Mouse (Mus musculus) urinary bladder, postnatal 36 days (tissue): ENCODE results near the gene Rab11fip5.
A peak's percentile ranks its signal among the peaks of the same experiment; 100 is the strongest.

Experiments used
- DNase-seq, 2 experiments: peaks; one replicate each; pipeline ENCODE4 v3.0.0; 2022; ENCODE audit warnings: low spot score in 2 of 2, mixed read lengths in 1 of 2

The Rab11fip5 gene

DNA sequence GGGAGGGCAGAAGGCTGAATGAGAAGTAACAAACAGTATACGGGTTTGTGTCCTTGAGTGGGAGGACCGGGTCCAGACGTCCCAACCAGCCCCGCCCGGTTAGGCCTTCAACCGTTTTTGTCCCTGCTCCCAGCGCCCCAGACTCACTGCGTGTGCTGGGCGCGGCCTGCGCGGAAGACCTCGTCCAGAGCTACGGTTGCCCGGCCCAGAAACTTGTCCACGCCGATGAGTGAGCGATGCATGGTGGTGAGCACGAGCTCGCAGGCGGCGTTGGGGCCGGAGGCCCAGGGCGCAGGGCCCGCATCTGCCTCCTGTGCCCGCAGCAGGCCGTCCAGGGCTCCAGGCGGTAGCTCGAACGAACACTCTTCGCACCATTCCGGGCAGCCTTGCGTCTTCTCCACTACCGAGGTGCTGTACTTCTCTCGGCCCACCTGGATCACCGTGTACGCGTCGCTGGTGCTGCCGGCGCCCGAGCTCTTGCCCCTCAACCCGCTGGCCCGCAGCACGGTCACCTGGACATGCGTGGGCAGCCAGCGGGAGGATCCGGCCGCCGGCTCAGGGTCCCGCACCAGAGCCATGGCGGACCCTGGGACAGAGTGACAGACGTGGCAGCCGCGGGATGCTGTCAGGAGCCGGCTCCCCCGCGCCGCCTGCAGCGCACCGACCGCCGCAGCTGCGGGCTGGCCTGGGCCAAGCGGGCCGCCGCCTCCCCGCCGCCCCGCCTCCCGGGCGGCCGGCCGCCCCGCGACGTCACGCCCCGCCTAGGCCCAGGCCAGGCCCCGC lies at the start of gene Rab11fip5:
Gene Rab11fip5 (minus strand): TSS at position 684 of the 783 bp plus-strand sequence.
- DNase-seq, result no peak

DNA sequence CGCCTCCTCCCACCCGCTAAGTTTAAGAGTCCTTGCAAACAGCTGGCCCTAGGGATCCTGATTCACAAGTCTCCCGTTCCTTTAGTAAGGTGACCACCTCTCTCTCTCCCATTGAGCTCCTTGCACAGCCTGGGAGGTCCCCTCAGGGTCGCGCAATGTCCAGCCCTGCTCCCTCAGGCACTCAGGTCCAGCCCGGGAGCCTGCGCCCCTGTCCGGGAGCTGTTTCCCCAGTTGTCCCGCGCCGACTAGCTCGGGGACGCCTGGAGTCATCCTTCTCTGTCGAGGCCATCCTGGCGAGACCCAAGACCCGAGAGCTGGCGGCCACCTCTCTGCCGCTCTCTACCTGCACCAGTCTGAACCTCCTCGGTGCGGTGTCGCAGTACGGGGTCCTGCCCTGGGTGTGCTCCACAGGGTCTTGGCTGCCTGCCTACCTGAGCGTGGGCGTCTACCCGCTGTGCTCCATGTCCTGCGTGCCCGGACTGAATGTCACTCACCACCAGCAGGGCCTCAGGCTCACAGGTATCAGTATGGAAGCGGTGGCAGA lies 49.5 kb upstream of the Rab11fip5 start, which contains the start of gene Noto:
Gene Noto (plus strand): TSS at position 51 of the 544 bp plus-strand sequence.
- no peak for DNase-seq

DNA sequence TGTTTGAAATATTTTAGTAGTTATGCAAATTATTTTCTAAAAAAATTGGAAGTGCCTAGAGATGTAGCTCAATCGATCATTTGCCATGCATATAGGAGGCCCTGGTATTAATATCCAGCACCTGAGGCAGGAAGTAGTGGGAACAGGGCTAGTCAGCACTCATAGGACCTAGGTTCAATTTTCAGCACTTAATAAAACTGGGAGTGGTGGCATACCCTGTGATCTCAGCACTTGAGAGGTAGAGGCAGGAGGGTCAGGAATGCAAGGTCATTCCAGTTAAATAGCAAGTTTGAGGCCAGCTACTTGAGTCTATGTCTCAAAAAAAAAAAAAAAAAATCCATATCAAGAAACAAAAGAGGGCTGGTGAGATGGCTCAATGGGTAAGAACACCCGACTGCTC lies 44.7 kb upstream of the Rab11fip5 start:
- DNase-seq, result no peak

DNA sequence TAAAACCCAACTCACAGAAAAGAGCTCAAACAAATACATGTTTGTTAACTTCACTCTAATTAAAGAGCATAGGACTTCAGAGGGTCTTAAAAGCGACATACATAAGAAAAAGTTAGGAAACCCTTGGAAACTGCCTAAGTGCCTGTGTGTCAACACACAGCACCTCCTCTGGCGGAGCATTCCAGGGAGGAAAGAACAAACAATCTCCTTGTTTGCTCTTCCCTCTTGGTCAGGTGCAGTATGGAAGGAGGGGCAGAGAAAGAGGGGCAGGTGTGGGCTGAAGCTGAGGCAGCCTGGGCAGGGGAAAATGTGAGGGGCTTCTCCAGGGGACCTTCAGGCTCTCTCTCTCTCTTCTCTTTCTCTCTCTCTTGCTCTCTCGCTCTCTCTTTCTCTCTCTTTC lies 41.4 kb upstream of the Rab11fip5 start:
- no peak for DNase-seq

DNA sequence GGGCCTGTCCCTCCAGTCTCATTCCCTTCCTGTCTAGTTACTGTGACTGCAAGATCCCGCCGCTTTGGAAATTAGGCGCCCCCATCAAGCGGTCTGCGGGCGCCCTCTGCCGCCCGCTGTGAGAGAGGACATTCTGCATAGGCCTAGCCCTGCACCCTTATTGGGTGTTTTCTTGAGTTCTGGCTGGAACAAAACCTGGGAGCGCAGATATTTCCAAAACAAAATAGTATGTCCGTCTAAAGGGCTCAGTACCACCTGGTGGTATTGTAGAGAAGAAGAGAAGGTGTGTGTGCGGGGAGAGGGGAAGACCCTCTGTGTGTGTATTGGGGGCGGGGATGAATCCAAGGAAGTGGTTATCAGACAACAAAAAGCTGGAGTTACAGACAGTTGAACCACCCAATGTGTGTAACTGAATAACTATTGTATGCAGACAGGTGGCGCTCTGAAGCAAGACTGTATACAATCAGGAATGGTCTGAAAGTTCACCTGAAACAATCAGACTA lies 36.4 kb upstream of the Rab11fip5 start:
- DNase-seq, result peak; percentile 33 to 49

DNA sequence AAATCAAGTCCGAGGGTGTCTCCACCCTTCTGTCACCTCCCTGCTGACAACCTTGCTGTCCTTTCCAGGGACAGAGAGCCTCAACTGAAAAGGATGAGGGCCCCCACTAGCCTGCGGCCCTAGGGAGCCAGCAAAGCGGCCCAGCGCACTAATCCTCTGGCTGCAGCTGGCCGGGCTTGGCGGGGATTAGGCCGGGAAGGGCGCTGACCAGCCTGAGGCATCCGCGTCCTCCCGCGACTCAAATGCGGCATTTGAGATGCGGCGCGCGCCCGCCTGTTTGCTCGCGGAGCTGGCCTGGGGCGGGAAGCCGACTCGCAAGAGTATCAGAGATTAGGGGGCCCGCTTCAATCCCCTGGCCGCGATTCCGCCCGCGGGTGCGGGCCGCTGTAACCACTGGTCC lies 34.6 kb upstream of the Rab11fip5 start:
- no peak for DNase-seq

DNA sequence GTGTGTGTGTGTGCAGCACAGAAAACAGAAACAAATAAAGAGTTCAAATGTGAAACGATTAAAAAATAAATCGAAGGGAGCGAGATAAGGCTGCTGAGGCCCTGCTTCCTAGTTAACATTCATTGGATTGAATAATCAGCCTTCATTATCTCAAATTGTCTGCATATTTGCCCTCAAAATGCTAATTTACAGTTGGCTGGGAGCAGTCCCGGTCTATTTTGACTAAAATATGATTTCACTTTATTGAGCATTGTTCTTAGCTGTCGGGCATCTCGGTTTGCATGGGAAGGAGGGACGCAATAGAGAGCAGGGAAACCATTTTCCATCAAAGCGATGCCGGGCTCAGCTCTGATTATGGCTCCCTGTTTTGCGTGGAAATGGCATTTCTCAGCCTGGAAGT lies 28.6 kb upstream of the Rab11fip5 start:
- DNase-seq, result no peak

DNA sequence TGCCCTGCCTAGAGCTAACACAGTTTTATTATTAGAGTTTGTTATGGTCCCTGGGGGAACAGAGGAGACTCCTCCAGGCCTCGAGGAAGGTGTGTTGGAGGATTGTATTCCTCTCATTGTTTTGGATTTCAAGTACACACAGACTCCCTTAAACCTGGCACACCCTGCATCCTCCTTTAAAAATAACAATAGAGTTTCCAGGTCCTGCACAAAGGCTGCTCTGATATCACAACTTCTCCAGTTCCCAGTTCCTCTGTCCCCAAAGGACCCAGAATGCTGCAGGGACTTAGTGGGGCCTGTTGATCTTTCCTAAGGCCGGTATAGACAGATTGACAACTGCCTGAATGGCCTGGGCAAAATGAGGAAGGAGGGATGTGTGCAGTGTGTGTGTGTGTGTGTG lies 28.2 kb upstream of the Rab11fip5 start:
- no peak for DNase-seq

DNA sequence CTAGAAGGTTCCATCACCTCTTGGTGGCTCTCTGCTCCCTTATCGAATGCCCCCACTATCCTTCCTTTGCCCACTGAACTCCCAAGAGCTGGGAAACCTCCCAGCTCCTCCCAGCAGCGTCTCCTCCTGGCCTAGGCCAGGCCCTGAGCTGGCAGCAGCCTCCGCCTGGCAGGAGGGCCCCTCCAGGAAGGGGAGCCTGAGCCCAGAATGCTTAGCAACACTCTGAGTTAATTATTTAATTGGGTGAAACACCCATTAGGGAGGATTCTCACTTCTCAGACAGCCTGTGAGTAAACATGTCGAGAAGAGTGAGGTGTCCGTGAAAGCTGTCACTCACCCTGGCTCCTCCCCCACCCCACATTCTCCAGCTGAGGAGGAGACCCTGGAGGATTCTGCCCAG lies 25.3 kb upstream of the Rab11fip5 start:
- no peak for DNase-seq

DNA sequence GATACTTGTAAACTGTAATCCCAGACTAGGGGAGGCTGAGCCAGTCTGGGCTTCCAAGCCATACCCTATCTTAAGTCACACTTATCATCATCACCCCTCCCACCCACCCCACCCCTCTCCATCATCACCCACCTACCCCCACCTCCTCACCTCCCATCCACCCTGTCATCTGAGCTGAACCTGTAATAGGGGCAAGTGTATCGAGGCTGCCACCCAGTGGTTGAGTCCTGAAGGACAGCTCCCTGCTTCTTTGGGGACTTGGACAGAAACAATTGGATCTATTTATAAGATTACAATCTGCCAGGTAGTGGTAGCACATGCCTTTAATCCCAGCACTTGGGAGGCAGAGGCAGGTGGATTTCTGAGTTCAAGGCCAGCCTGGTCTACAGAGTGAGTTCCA lies 22.7 kb upstream of the Rab11fip5 start:
- peak; percentile 26 to 47 for DNase-seq

DNA sequence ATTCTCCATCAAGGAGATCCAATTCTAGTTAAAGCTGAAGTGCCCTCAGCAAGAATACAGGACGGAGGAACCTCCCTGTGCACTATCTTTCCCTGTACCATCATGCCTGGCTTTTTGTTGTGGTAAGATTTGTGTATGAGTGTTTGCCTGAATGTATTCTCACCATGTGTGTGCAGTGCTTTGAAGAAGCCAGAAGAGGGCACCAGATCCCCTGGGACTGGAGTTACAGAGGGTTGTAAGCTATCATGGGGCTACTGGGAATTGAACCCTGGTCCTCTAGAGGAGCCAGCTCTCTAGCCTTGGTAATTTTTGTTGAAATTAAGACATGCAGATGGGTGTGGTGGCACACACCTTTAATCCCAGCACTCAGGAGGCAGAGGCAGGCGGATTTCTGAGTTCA lies 20.9 kb upstream of the Rab11fip5 start:
- no peak for DNase-seq

DNA sequence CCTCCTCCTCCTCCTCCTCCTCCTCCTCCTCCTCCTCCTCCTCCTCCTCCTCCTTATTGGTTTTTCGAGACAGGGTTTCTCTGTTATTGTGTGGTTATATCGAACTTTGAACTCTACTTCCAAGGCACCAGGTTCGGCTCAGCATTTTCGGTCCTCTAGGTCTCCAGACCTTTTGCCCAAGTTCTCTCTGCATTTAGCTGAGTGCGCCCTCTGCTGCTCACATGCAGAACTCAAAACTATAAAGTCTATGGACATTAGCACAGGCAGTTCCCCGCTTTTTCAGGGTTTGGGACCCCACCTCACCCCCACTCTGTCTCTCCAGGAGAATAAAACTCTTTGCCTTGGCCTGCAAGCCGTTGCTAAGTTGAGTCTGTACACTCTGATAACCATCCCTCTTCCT lies 17.4 kb upstream of the Rab11fip5 start:
- peak; percentile 60 to 74 for DNase-seq

DNA sequence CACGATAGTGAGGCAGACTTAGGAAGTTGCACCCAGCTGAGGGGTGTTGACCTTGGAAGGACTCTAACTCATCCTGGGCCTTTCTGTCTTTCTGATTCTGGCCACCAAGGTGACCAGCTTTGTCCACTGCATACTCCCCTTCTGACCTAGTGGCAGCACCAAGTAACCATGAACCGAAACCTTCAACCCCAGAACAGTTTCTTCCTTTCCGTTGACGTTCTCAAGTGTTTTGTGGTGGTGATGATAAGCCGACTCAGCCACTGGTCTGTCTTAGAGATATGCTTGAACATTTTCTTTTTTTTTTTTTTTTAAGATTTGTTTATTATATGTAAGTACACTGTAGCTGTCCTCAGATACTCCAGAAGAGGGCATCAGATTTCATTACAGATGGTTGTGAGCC lies 14.2 kb upstream of the Rab11fip5 start:
- no peak for DNase-seq

DNA sequence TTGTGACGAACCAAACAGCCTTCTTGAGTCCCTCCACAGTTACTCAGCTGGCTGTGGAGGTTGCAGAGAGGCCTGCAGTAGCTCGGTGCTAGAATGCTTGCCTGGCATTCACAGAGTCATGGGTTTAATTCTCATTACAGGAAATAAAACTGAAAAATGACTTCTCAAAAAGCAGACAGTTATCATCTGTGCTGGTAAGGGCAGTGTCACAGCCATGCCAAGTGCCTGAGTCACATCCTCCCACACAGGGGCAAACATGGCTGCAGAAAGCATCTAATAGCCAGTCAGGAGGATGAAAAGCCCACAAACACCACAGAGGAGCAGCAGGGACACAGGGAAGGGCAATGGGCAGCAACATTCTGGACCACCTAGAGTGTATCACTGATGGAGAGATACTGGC lies 8.4 kb upstream of the Rab11fip5 start:
- DNase-seq, result no peak

DNA sequence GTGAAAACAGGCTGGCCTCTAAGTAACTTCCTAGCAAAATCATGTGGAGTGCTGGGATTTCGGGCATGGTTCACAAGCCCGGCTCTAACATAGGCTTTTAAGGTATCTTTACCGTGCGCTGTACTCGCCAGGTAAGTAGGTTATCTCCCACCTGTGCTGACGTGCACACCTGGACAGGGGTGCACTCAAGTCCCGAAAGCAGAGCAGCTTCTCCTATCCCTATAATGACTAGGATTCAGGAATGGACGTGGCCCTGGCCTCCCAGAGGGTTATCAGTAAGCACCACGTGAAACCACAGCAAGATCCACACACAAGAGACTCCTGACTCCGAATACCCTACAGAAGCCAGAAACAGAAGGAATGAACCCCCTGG lies 7.2 kb upstream of the Rab11fip5 start:
- DNase-seq, result no peak

DNA sequence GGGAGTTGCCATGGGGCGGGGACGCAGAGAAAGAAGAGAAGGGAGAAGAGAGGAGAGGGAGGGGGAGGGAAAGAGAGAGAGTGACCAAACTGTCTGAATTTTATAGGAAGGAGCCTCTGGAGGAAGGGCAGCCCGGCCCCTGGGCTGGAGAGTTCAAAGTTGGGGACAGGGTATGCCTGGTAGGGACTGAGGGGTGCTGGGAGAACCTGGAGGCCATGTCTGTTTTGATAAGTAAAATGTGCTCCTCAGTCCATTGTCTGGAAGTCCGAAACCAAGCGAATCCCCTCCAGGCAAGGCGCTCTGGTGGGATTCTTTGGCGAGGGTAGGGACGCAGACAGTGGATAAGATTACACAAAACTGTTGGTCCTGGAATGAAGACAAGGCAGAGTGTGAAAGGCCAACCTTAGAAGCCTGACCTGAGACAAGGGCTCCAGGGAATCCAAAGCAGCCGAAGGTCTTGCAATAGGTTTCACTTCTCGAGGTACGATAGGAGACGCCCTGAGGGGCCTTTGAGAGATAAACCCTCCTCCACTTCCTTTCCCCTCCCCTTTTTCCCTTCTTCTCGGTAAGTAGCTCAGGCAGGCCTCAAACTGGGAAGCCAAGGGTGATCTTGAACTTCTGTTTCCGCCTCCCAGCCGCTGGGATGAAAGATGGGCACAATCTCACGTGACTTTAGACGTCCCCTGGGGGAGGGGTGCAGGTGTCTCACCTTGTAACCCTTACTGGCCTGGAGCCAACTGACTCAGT lies 6.6 kb upstream of the Rab11fip5 start:
- no peak for DNase-seq

DNA sequence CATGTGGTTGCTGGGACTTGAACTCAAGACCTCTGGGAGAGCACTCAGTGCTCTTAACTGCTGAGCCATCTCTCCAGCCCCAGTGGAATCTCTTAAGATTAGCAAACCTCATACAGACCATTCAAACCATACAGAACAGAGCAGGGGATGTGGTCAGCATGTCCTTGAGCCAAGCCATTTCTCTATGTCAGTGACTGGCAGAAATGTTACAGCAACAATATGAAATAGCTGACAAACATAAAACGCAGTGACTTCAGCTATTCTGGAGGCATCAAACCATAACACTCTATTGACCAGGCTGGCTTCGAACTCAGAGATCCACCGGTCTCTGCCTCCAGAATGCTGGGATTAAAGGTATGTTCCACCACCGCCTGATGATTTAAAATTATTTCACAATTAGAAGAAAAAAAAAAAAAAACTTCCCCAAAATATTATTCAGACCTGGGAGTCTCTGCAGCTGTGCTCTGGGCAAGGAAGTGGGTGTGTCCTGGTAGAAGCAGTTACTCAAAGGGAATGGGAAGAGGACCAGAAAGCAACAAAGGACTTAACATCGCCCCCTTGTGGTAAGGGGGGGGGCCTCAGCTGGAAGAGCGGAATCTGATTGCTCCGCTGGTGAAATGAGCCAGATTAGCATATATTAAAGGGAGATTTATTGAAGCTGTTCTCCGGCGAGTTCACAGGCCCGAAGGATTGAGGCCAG lies 5.9 kb upstream of the Rab11fip5 start:
- peak; percentile 72 to 84 for DNase-seq

DNA sequence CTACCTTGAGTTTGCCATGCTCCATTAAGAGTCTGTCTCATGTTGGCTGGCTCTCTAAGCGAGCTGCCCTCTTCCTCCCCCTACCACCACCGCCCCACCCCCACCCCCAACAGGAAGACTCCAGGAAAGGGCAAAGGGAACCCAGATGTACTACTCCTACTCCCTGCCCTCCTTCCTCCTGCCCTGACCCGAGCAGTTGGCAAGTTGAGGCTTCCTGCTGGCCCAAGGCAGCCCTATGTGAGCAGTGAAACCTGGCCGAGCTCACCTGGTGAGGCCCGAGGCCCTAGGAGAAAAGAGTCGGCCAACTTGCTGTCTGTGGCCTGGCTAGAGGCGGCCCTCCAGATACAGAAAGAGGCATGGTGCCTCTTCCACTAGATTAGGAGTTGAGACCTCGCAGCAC lies 4.2 kb upstream of the Rab11fip5 start:
- DNase-seq, result no peak

DNA sequence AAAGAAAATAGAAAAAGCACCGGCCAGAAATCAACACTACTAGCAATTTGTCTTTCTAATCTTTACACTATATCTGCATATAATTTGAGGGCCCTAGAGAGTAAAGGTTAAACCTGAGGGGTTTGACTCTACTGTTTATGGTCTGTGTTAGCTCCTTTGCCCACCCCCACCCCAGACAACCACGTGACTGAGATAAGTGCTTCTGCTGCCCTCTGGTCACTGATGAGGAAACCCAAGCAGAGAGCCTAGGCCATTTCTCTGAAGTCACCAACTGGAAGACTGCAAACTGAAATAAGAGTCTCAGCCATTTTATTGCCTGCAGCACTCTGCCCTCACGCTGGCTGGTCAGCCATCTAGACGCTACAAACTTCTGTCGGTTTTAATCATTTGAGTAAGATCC lies 3.4 kb upstream of the Rab11fip5 start:
- no peak for DNase-seq

DNA sequence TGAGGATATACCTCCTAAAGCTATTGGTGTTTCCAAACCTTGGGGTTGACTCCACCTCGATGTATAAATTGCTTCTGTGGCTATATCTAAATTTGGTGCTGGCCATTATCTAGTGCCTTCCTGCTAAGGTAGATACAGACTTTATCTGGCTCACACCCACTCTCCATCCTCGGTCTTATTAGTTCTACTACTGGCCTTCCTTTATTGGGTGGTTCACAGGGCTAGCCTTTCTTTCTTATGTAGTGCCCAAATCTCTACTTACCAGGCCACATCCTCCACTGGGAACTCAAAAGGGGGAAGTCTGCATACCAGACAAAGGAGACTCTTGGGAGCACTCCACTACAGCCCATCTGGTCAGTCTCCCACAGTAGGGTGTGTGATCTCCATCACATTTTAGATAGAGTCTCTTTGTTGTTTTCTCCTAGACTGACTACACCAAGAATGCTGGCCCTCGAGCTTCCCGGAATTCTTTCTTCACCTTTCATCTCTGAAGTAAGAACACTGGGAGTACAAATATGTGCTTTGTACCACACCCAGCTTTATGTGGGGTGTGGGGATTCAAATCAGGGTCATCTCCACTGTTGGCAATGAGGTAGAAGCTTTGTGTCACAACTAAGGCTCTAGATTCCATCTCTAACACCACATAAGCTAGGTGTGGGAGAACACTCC lies 2.8 kb upstream of the Rab11fip5 start:
- no peak for DNase-seq

DNA sequence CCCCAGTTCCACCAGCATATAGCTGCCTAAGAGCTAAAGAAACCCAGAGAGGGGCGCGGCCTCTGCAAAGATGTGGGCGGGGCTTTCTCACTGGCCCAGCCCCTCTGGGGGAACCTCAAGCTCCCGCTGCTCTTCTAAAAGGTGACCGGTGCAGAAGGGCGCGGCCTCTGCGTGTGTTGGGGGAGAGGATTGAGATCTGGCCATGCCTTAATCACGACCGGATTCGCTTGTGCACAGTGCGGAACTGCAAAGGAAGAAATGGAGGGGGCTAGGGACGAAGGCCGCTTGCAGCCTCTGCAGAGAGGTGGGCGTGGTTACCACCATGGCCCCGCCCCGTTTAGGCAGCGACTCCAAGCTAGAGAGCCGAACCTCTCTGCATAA lies 290 bp upstream of the Rab11fip5 start:
- DNase-seq, result peak; percentile 95 to 96
